Mouse (Mus musculus) cerebellum, adult 9-11 months (tissue): ENCODE data around the gene Gm6614.
"Not testable (repeated sequence)": the region's sequence is repeated elsewhere in the genome, so short reads cannot be mapped to it uniquely, and the experiment has no call there.

Source experiments
- DNase-seq: peaks from one replicate; pipeline ENCODE4 v3.0.0; 2022

Gm6614 gene

GRCm38 (mm10) chr6:142011364-142011955 is at the start of gene Gm6614:
Gm6614 (minus strand) TSS chr6:142011414.
- DNase-seq, result no peak

- not testable (repeated sequence) for DNase-seq
Observed at GRCm38 (mm10) chr6:142058281-142058680, 47.1 kb upstream of the Gm6614 start.

- DNase-seq, result no peak
Observed at GRCm38 (mm10) chr6:142047689-142048088, 36.5 kb upstream of the Gm6614 start.

GRCm38 (mm10) chr6:142045746-142046145 is 34.5 kb upstream of the Gm6614 start:
- no peak for DNase-seq

GRCm38 (mm10) chr6:142041896-142042295 is 30.7 kb upstream of the Gm6614 start:
- no peak for DNase-seq

GRCm38 (mm10) chr6:142040306-142041175 is 29.3 kb upstream of the Gm6614 start:
- DNase-seq, result peak; percentile 2

- no peak for DNase-seq
Observed at GRCm38 (mm10) chr6:142035771-142036170, 24.6 kb upstream of the Gm6614 start.

GRCm38 (mm10) chr6:142021671-142022070 is 10.5 kb upstream of the Gm6614 start:
- DNase-seq, result no peak

- DNase-seq, result no peak
Observed at GRCm38 (mm10) chr6:141986772-141987171, 24.4 kb downstream of the Gm6614 start.

- no peak for DNase-seq
Observed at GRCm38 (mm10) chr6:141984644-141985043, 26.6 kb downstream of the Gm6614 start.

- DNase-seq, result no peak
Observed at GRCm38 (mm10) chr6:141962420-141962819, 48.8 kb downstream of the Gm6614 start.

GRCm38 (mm10) chr6:141961861-141962260 is 49.4 kb downstream of the Gm6614 start:
- no peak for DNase-seq

GRCm38 (mm10) chr6:141960482-141960881 is 50.7 kb downstream of the Gm6614 start:
- DNase-seq, result no peak

- no peak for DNase-seq
Observed at GRCm38 (mm10) chr6:141946862-141947261, 64.4 kb downstream of the Gm6614 start, which contains the start of gene Slco1a1. Slco1a1 (minus strand) TSS chr6:141946962.

- DNase-seq, result no peak
Observed at GRCm38 (mm10) chr6:141940451-141940850, 70.8 kb downstream of the Gm6614 start.
